Mouse (Mus musculus): ENCODE data around the gene Emc9.

DNA sequence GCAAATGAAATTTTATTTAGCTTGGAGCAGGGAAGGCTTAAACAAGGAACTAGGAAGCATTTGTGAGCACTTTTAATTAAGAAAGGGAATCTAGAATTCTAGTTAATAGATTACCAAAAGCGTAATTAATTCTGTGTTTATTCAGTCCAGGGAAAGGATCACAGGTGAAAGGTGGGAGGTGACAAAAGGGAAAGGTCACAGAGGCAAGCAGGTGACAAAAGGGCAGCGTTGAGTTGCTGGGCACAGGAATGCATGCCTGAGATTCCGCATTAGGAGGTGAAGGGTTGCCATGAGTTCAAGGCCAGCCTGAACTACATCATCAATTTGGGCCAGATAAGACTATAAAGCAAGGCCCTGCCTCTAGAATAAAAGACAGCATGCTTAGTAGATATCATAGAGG, 17.6 kb downstream of the Emc9 start:
- TF ChIP-seq USF1 (IDR thresholded peaks at IDR 0.05; ENCODE audit: low read depth) (no peak), MAX (IDR thresholded peaks at IDR 0.05) (no peak), CTCF (IDR thresholded peaks at IDR 0.05; ENCODE audit: control insufficient read depth, insufficient read depth, insufficient read length) (no peak), MYOD1 (IDR thresholded peaks at IDR 0.05; ENCODE audit: control insufficient read depth, insufficient read length, low read depth) (no peak), MYOG (IDR thresholded peaks at IDR 0.05; ENCODE audit: control insufficient read depth, extremely low read depth, insufficient read length) (no peak)
